ENCODE assay signal across 10 mouse cellular contexts in the genomic region with DNA sequence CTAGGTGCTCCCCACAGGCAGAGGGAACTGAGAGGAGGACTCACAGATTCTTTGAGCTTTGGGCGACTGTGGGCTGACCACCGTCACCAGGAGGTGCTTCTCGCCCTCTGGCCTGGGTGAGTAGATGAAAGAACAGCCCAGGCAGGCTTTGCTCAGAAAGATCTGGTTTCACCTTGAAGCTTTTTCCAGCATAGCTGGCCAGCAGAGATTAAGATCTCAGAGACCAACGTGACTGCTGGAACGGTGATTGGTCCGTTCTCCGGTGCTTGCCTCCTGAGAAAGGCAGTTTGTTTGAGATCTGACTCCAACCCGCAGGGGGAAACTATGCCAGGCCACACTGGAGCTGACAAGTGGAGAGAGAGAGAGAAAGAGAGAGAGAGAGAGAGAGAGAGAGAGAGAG. TPM values are rescaled to one million over a fixed set of nuclear protein-coding genes. Genes with fewer than 3 reads are reported as not detected.
A peak's percentile ranks its signal among the peaks of the same experiment; 100 is the strongest.
DNase-seq lines count a peak whose midpoint lies in the region; ATAC-seq and TF ChIP-seq lines count a peak whose summit lies in the region.
"Had no signal": no experiment of that assay in that cellular context is flagged by ENCODE, and none has a peak within 500 bp of the region (broad histone marks: within the 10 kb centered on the region; RNA-seq: fewer than 3 reads in every experiment).

No protein-coding gene starts in this region.

- WGBS in kidney, adult 2 months, result 60% methylated on average over 8 of the region's 8 CpGs
- 35% methylated on average over 8 of the region's 8 CpGs for WGBS in limb, embryonic 14.5 days

- peak overlapping the region; percentile 90 for H3K27ac ChIP-seq in kidney, adult 2 months (ENCODE audit: insufficient read depth, low read depth, low read length)
- H3K27ac ChIP-seq in limb, embryonic 14.5 days (replicated peaks; ENCODE audit: low read depth, low read length), result no peak overlapping the region
- H3K27ac ChIP-seq: heart, adult 2 months; liver, embryonic 14.5 days had no signal

- DNase-seq in adrenal gland, adult 8-10 months, result peak; percentile 22
- DNase-seq in adrenal gland, postnatal 36 days, result peak; percentile 36 to 37
- DNase-seq in kidney, adult 2 months, result peak; percentile 77
- no peak for DNase-seq in limb, embryonic 14.5 days (ENCODE audit: low spot score)
- no peak for DNase-seq in cerebellum, postnatal 25 days
- DNase-seq in heart, adult 11 months, result no peak
- DNase-seq in cerebellum, adult 9-11 months, result no peak
- DNase-seq: heart, adult 2 months had no signal

- ATAC-seq in limb, embryonic 14.5 days (ENCODE audit: low FRiP score, low read depth), result peak; percentile 42; the same call in 1 of the 2 replicates

- H3K9ac ChIP-seq in limb, embryonic 14.5 days (ENCODE audit: low read depth, low read length, severe bottlenecking), result no peak overlapping the region
- H3K9ac ChIP-seq: liver, embryonic 14.5 days had no signal

- TF ChIP-seq POLR2A in kidney, adult 2 months (IDR thresholded peaks at IDR 0.05; ENCODE audit: low read depth, low read length), result no peak
- TF ChIP-seq POLR2A in limb, embryonic 14.5 days (IDR thresholded peaks at IDR 0.05; ENCODE audit: borderline replicate concordance, extremely low read depth, insufficient read depth, insufficient read length), result no peak

- TF ChIP-seq CTCF in kidney, adult 2 months (conservative IDR thresholded peaks at IDR 0.05; ENCODE audit: insufficient read depth, insufficient read length, low read depth, low read length), result no peak

- H3K4me2 ChIP-seq in limb, embryonic 14.5 days (replicated peaks; ENCODE audit: low read depth, low read length, severe bottlenecking), result no peak overlapping the region

- no peaks in the 10 kb centered on the region; the same call in 1 of the 2 replicates for H3K4me1 ChIP-seq in kidney, adult 2 months (ENCODE audit: control insufficient read depth, insufficient read depth, low read length)
- peaks cover 15% of the 10 kb centered on the region for H3K4me1 ChIP-seq in limb, embryonic 14.5 days (ENCODE audit: control insufficient read depth, insufficient read depth, low read length)

- H3K36me3 ChIP-seq in kidney, adult 2 months (ENCODE audit: control insufficient read depth, insufficient read depth, low read length), result no peaks in the 10 kb centered on the region
- H3K36me3 ChIP-seq in limb, embryonic 14.5 days (ENCODE audit: control insufficient read depth, insufficient read depth, low read length), result no peaks in the 10 kb centered on the region

- no peaks in the 10 kb centered on the region for H3K9me3 ChIP-seq in limb, embryonic 14.5 days (ENCODE audit: control insufficient read depth, low read length)

- H3K27me3 ChIP-seq in kidney, adult 2 months (replicated peaks; ENCODE audit: control insufficient read depth, insufficient read depth, low read length), result no peaks in the 10 kb centered on the region
- H3K27me3 ChIP-seq in limb, embryonic 14.5 days (ENCODE audit: control insufficient read depth, insufficient read depth, low read length), result no peaks in the 10 kb centered on the region

- no peak overlapping the region for H3K4me3 ChIP-seq in kidney, adult 2 months (ENCODE audit: insufficient read depth, low read depth, low read length)
- H3K4me3 ChIP-seq in limb, embryonic 14.5 days (replicated peaks; ENCODE audit: low read length), result no peak overlapping the region
- H3K4me3 ChIP-seq: erythroblast, embryonic 14.5 days; heart, adult 2 months had no signal

RNA-seq across cellular contexts. Expression of gene Rplp1, which starts 19.3 kb away (rescaled TPM):
- 1,000 to 10,000 TPM; 2,047 to 2,140 (median 2,121) TPM for total RNA-seq in adrenal gland, adult 8-10 months (2022)
- 1,000 to 10,000 TPM; 2,143 to 2,265 TPM for total RNA-seq in adrenal gland, postnatal 36 days (2021)
- polyA plus RNA-seq in kidney, adult 2 months (2012; rRNA removed), result 6,294 and 8,063 TPM in 2 replicates
- polyA plus RNA-seq in limb, embryonic 14.5 days (2012; rRNA removed), result 8,964 and 9,963 TPM in 2 replicates
- polyA plus RNA-seq in limb, embryonic 14.5 days (2014; fragmentation: Nextera tagmentation; extraction: Ambion mirVana), result 1,860 and 2,018 TPM in 2 replicates

RNA-seq across cellular contexts. Expression of gene Kif23, which starts 51.6 kb away (rescaled TPM):
- total RNA-seq in adrenal gland, adult 8-10 months (2022), result 1 to 10 TPM; 2.3 to 3.8 (median 3.7) TPM
- 1 to 10 TPM; 5.5 to 8.5 TPM for total RNA-seq in adrenal gland, postnatal 36 days (2021)
- polyA plus RNA-seq in kidney, adult 2 months (2012; rRNA removed), result 1.1 and 1.4 TPM in 2 replicates
- polyA plus RNA-seq in limb, embryonic 14.5 days (2012; rRNA removed), result 66.8 and 88.9 TPM in 2 replicates
- 94.4 and 98.8 TPM in 2 replicates for polyA plus RNA-seq in limb, embryonic 14.5 days (2014; fragmentation: Nextera tagmentation; extraction: Ambion mirVana)

Comparison
In these comparisons a context has a peak if more than half of its experiments do, and no peak if none do; other contexts are left out.
1. DNase-seq: peak in adrenal gland, adult 8-10 months (single experiment), adrenal gland, postnatal 36 days (2 of 2) and kidney, adult 2 months (single experiment); none in limb, embryonic 14.5 days (single experiment), cerebellum, postnatal 25 days (0 of 2), heart, adult 11 months (single experiment) and cerebellum, adult 9-11 months (single experiment).